31 mouse cellular contexts compared by ENCODE assay signal in genomic region chr3:85057245-85057644, GRCm38 (mm10).
"Had no signal": no experiment of that assay in that cellular context is flagged by ENCODE, and none has a peak within 500 bp of the region (broad histone marks: within the 10 kb centered on the region; RNA-seq: fewer than 3 reads in every experiment).

No protein-coding gene starts in this region.

- H3K36me3 ChIP-seq: limb, embryonic 10.5 days; limb, embryonic 12.5 days; limb, embryonic 13.5 days; limb, embryonic 15.5 days; liver, embryonic 12.5 days; liver, embryonic 13.5 days; liver, embryonic 15.5 days; lung, embryonic 15.5 days; midbrain, embryonic 10.5 days; midbrain, embryonic 12.5 days; midbrain, embryonic 13.5 days; midbrain, embryonic 15.5 days had no signal

- DNase-seq: left cerebral cortex, postnatal 4 days; liver; liver, embryonic 13.5 days; liver, postnatal 0 days; lung, adult 18-20 months; lung, adult 2 months; lung, embryonic 14.5 days; lung, postnatal 10 days; lung, postnatal 14 days; lung, postnatal 36 days; lung, postnatal 4 days; midbrain, embryonic 14.5 days had no signal

- H3K27ac ChIP-seq: limb, embryonic 10.5 days; limb, embryonic 12.5 days; limb, embryonic 13.5 days; limb, embryonic 15.5 days; liver, embryonic 12.5 days; liver, embryonic 13.5 days; liver, embryonic 14.5 days; liver, embryonic 15.5 days; lung, embryonic 15.5 days; macrophage; midbrain, embryonic 10.5 days; midbrain, embryonic 12.5 days; midbrain, embryonic 13.5 days; midbrain, embryonic 15.5 days had no signal

- H3K4me2 ChIP-seq: limb, embryonic 12.5 days; limb, embryonic 13.5 days; limb, embryonic 15.5 days; liver, embryonic 11.5 days; liver, embryonic 12.5 days; liver, embryonic 13.5 days; liver, embryonic 15.5 days; lung, embryonic 14.5 days; lung, embryonic 15.5 days; midbrain, embryonic 11.5 days; midbrain, embryonic 12.5 days; midbrain, embryonic 13.5 days; midbrain, embryonic 15.5 days had no signal

- H3K27me3 ChIP-seq: limb, embryonic 12.5 days; limb, embryonic 13.5 days; limb, embryonic 15.5 days; liver, embryonic 12.5 days; liver, embryonic 13.5 days; liver, embryonic 15.5 days; lung, embryonic 15.5 days; midbrain, embryonic 12.5 days; midbrain, embryonic 13.5 days; midbrain, embryonic 15.5 days had no signal

- H3K4me3 ChIP-seq: limb, embryonic 10.5 days; limb, embryonic 12.5 days; limb, embryonic 13.5 days; limb, embryonic 15.5 days; liver, embryonic 12.5 days; liver, embryonic 13.5 days; liver, embryonic 15.5 days; lung, embryonic 15.5 days; megakaryocyte, embryonic 14.5 days; midbrain, embryonic 10.5 days; midbrain, embryonic 12.5 days; midbrain, embryonic 13.5 days; midbrain, embryonic 15.5 days; myocyte had no signal

- H3K9ac ChIP-seq: limb, embryonic 12.5 days; limb, embryonic 13.5 days; limb, embryonic 15.5 days; liver, embryonic 12.5 days; liver, embryonic 13.5 days; liver, embryonic 14.5 days; liver, embryonic 15.5 days; liver, postnatal 0 days; lung, embryonic 14.5 days; lung, embryonic 15.5 days; midbrain, embryonic 12.5 days; midbrain, embryonic 13.5 days; midbrain, embryonic 15.5 days had no signal

- H3K9me3 ChIP-seq: limb, embryonic 10.5 days; limb, embryonic 12.5 days; limb, embryonic 13.5 days; limb, embryonic 15.5 days; liver, embryonic 12.5 days; liver, embryonic 13.5 days; liver, embryonic 15.5 days; lung, embryonic 15.5 days; midbrain, embryonic 10.5 days; midbrain, embryonic 12.5 days; midbrain, embryonic 13.5 days; midbrain, embryonic 15.5 days had no signal

- H3K4me1 ChIP-seq: limb, embryonic 10.5 days; limb, embryonic 12.5 days; limb, embryonic 13.5 days; limb, embryonic 15.5 days; liver, embryonic 12.5 days; liver, embryonic 13.5 days; liver, embryonic 15.5 days; lung, embryonic 15.5 days; megakaryocyte, embryonic 14.5 days; midbrain, embryonic 12.5 days; midbrain, embryonic 13.5 days; midbrain, embryonic 15.5 days had no signal

- ATAC-seq: liver, embryonic 12.5 days; liver, postnatal 0 days; lung, postnatal 0 days; midbrain, embryonic 13.5 days; midbrain, embryonic 15.5 days; midbrain, embryonic 16.5 days had no signal
